Mouse (Mus musculus): ENCODE measurements at regions not wholly inside any gene's neighbourhood (a gene's known extent, or its start where the extent isn't known, plus 50 kb on each side); places are given as distances from the start of the nearest gene placed in this dataset.

DNA sequence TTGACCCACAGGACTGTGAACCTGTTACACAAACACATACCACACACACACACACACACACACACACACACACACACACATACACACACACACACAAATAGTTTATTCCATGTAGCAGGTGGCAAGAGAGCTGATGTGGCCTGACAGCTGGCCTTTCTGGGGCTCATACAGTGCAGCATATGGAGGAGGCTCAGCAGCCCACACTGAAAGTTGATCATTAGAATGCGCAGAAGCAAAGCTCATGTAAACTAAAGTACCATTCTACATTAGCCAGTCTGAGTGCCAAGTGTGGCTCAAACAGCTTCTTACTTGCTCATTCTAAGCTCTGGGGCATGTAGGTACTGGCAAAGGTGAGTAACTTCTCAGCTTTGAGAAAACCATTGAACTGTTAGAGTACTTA is 170.2 kb upstream of the Tent5a start:
- WGBS = 87% methylated on average over 1 of the region's 1 CpGs
- no peaks in the 10 kb centered on the region for H3K9me3 ChIP-seq
- H3K36me3 ChIP-seq (replicated peaks) = no peaks in the 10 kb centered on the region
- no peak overlapping the region for H3K4me3 ChIP-seq
- DNase-seq (ENCODE audit: extremely low spot score, low spot score) = no peak
- H3K27ac ChIP-seq = no peak overlapping the region
- H3K4me1 ChIP-seq = peaks cover 23% of the 10 kb centered on the region
- H3K27me3 ChIP-seq (ENCODE audit: poor library complexity, severe bottlenecking) = peaks cover 38% of the 10 kb centered on the region

DNA sequence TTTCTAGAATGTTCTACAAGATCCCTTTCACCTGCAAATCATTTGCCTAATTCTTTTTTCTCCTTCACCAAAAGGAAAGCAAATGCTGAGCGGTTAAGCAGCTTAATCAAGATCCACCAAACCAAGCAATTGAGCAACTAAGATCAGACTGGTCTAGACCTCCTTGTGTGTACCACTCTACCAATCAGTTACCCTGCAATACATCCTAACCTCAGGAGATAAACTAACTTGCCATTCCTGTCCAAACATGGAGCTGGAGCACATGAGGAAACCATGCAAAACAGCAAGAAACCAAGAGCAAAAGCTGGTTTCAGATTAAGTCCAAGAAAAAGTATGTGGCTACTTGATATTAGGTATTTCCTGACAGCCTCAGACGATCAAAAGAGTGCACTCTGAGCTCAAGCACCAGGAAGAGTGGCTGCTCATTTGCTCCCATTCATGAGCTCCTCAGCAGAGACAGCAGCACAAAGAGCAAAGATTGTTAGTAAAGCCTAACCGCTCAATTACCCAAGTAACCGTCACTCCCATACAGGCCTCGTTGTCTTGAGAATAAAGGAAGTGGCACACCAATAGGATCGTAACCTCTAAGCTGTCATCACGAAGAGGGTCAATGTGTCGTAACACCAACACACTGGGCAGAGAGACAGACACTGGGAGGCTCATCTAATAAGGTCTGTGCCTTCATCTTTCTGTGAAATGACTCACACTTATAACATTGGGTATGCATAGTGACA is 169.5 kb upstream of the Tent5a start:
- H3K27me3 ChIP-seq (ENCODE audit: poor library complexity, severe bottlenecking) = peaks cover 44% of the 10 kb centered on the region
- WGBS = 21% methylated on average over 8 of the region's 8 CpGs
- peak; percentile 29 for DNase-seq (ENCODE audit: extremely low spot score, low spot score)
- no peaks in the 10 kb centered on the region for H3K36me3 ChIP-seq (replicated peaks)
- no peak overlapping the region for H3K4me3 ChIP-seq
- H3K4me1 ChIP-seq = peaks cover 23% of the 10 kb centered on the region
- H3K9me3 ChIP-seq = no peaks in the 10 kb centered on the region
- no peak overlapping the region for H3K27ac ChIP-seq

DNA sequence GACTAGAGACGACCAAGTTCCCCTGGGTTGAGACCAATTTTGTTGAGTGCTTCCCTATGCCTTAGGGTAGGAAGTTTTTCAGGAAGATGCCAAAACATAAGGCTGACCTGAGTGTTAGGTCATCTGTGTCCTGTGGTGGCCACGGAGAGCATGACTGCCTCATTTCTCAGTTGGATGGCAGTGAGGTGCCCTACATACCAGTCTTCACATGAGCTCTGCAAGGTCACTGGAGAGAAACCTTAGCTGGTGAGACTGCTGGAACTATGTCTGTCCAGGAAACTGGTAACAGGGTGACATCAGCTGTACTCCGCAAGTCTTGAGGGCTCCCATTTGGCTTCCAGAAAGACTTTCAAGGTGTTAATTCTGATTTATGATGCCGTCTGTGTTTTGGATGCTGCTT is 167.9 kb upstream of the Tent5a start:
- Histone ChIP-seq H3K4me1 (peaks cover 23% of the 10 kb centered on the region), H3K9me3 (no peaks in the 10 kb centered on the region), H3K36me3 (replicated peaks) (no peaks in the 10 kb centered on the region), H3K4me3 (no peak overlapping the region), H3K27ac (no peak overlapping the region), H3K27me3 (ENCODE audit: poor library complexity, severe bottlenecking) (peaks cover 60% of the 10 kb centered on the region)
- no peak for DNase-seq (ENCODE audit: extremely low spot score, low spot score)
- WGBS = 83% methylated on average over 4 of the region's 4 CpGs

DNA sequence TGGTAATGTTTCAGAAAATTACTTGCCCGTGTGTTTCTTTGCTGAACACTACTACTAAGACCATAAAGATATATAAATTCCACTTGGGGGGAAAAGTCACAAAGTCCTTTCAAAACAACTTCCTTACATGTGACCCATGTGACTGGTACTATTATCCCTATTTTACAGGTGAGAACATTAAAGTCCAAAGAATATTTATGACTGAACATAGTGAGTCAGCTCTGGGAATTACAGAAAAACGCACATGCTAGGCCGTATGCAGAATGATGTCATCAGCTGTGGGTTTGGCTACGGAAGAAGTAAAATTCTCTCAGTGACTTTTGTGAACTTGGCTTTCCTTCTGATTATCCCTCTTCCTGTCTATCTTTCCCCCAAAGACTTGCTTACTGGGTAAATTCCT is 166.6 kb upstream of the Tent5a start:
- WGBS = 90% methylated on average over 4 of the region's 4 CpGs
- H3K27ac ChIP-seq = no peak overlapping the region
- H3K9me3 ChIP-seq = no peaks in the 10 kb centered on the region
- peaks cover 18% of the 10 kb centered on the region for H3K4me1 ChIP-seq
- no peak overlapping the region for H3K4me3 ChIP-seq
- no peak for DNase-seq (ENCODE audit: extremely low spot score, low spot score)
- peaks cover 73% of the 10 kb centered on the region for H3K27me3 ChIP-seq (ENCODE audit: poor library complexity, severe bottlenecking)
- H3K36me3 ChIP-seq (replicated peaks) = no peaks in the 10 kb centered on the region

DNA sequence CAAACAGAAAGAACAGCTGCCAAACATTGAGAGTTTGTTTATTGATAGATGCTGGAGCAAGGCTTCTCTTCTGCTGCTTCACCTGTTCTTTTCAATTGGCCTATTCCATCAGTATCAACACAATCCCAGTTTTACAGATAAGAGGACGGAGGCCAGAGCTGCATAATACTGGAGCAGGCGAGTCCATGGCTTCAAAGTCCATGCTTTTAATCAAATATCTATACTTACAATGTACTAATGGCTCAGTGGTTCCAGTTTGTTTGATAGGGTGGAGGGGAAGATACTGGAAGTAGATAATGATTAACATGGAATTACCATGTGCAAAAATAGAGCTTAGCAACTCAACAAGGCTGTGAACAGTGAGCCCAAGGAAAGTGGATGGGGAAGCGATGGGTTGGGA is 163.2 kb upstream of the Tent5a start:
- Histone ChIP-seq H3K36me3 (replicated peaks) (no peaks in the 10 kb centered on the region), H3K27me3 (ENCODE audit: poor library complexity, severe bottlenecking) (peaks cover 89% of the 10 kb centered on the region), H3K27ac (no peak overlapping the region), H3K4me3 (no peak overlapping the region), H3K9me3 (no peaks in the 10 kb centered on the region), H3K4me1 (peaks cover 13% of the 10 kb centered on the region)
- no peak for DNase-seq (ENCODE audit: extremely low spot score, low spot score)
- 90% methylated on average over 3 of the region's 3 CpGs for WGBS

DNA sequence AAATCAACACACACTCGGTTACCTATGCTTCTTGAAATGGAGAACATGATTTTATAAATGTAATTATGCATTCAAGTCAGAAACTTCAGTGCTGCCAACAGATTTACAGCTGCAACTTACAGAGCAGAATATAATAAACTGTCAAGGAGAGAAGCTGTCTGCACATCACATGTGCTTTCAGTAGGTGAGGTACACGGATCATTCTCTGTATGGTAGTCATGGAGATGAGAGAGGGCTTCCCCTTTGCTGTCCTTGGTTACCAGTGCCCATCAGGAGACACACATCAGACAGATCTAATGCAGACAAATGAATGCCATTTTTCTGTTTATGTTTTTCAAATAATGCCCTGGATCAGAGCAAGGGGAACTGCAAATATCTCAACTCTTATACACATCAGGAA is 160.8 kb upstream of the Tent5a start:
- DNase-seq (ENCODE audit: extremely low spot score, low spot score) = no peak
- H3K4me3 ChIP-seq = no peak overlapping the region
- no peaks in the 10 kb centered on the region for H3K9me3 ChIP-seq
- no peak overlapping the region for H3K27ac ChIP-seq
- H3K4me1 ChIP-seq = peaks cover 13% of the 10 kb centered on the region
- no peaks in the 10 kb centered on the region for H3K36me3 ChIP-seq (replicated peaks)
- H3K27me3 ChIP-seq (ENCODE audit: poor library complexity, severe bottlenecking) = peaks cover 89% of the 10 kb centered on the region
- WGBS = 46% methylated on average over 2 of the region's 2 CpGs

DNA sequence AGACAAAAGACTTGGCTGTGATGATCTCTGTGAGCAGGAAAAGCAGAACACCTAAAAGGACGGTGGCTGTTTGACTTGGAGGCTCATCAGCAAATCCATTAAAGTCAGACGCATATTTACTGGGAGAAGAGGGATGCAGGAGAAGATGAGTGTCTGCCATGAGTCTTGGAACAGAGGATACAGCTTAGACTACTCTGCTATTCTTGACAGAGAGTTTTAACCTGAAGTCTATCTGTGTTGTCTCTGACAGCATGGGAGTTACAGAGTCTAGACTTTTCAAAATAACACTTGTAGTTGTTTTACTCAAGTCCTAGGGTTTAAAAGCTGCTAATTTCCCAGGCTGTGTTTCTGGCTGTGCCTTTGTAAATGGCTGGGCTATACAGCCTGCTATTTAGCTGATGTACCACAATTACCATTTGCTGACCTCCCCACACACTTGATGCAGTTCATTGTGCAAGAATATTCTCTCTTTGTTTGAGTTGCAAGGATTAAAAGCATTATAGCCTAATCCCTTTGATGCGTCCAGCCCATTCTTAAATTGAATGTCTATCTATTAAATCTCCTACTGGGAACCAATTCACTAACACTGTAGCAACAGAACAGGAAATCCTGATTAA is 160.0 kb upstream of the Tent5a start:
- 18% methylated on average over 3 of the region's 3 CpGs for WGBS
- H3K27me3 ChIP-seq (ENCODE audit: poor library complexity, severe bottlenecking) = peaks cover 82% of the 10 kb centered on the region
- no peaks in the 10 kb centered on the region for H3K36me3 ChIP-seq (replicated peaks)
- H3K4me3 ChIP-seq = no peak overlapping the region
- no peaks in the 10 kb centered on the region for H3K9me3 ChIP-seq
- DNase-seq (ENCODE audit: extremely low spot score, low spot score) = no peak
- H3K4me1 ChIP-seq = peaks cover 13% of the 10 kb centered on the region
- no peak overlapping the region for H3K27ac ChIP-seq

DNA sequence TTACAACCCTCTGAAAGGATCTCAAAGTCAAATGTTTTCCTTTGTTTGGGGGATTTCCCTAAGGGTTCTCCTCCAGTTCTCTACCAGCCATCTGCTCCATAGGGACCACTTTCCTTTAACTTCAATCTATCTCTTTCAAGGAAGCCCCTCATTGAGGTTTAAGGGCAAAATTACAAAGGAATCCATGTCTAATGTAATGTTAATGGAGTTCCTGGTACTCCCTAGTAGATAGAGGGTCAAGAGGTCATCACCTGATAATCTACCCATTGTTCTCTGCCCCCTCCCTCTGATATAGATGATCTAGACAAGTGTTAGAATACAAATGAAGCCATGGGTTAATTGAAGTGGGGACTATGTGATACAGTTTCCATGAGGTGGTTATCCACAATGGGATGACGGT is 158.6 kb upstream of the Tent5a start:
- no peaks in the 10 kb centered on the region for H3K36me3 ChIP-seq (replicated peaks)
- H3K9me3 ChIP-seq = no peaks in the 10 kb centered on the region
- peaks cover 69% of the 10 kb centered on the region for H3K27me3 ChIP-seq (ENCODE audit: poor library complexity, severe bottlenecking)
- H3K27ac ChIP-seq = no peak overlapping the region
- H3K4me1 ChIP-seq = peaks cover 13% of the 10 kb centered on the region
- H3K4me3 ChIP-seq = no peak overlapping the region
- DNase-seq (ENCODE audit: extremely low spot score, low spot score) = no peak
- WGBS = 40% methylated on average over 1 of the region's 1 CpGs

DNA sequence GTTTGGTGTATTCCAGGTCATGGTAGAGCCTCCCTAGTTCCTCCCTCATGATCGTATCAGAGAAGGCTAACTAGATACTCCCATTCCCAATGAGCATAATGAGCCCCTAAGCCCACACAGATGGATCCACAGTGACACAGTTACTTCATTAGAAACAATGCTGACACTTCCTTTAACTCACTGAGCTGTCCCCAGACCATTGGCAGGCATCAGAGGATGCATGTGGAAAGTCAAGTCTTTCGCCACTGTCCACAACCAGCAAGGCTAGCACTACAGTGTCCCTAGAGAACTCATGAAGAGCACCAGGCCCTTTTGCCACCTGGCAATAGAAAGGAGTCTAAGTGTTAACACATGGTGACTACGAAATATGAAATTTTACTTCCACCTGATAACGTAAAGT is 156.1 kb upstream of the Tent5a start:
- Histone ChIP-seq H3K27ac (no peak overlapping the region), H3K9me3 (no peaks in the 10 kb centered on the region), H3K36me3 (replicated peaks) (no peaks in the 10 kb centered on the region), H3K4me1 (peaks cover 13% of the 10 kb centered on the region), H3K27me3 (ENCODE audit: poor library complexity, severe bottlenecking) (peaks cover 54% of the 10 kb centered on the region), H3K4me3 (no peak overlapping the region)
- DNase-seq (ENCODE audit: extremely low spot score, low spot score) = no peak
- WGBS = 95% methylated on average over 4 of the region's 4 CpGs

DNA sequence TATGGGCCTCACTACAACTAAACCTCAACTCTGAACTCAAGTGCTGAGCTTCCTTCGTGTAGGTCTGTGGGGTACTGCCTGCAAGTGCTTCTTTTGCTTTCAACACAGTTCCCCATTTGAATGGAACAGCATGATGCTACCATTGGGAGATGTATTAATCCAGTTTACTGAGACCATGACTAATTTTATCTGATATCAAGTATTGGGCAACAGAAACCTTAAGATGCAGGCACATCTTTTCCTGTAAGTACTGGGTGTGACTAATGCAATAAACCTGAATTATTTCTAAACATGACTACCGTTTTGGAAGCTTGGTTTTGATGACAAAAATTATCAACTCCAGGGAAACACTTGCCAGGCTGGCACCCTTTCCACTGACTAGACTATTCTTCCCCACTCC is 153.4 kb upstream of the Tent5a start:
- Histone ChIP-seq H3K4me1 (no peaks in the 10 kb centered on the region), H3K36me3 (replicated peaks) (no peaks in the 10 kb centered on the region), H3K4me3 (no peak overlapping the region), H3K27ac (no peak overlapping the region), H3K9me3 (no peaks in the 10 kb centered on the region), H3K27me3 (ENCODE audit: poor library complexity, severe bottlenecking) (peaks cover 37% of the 10 kb centered on the region)
- no peak for DNase-seq (ENCODE audit: extremely low spot score, low spot score)
- WGBS = 66% methylated on average over 2 of the region's 2 CpGs

DNA sequence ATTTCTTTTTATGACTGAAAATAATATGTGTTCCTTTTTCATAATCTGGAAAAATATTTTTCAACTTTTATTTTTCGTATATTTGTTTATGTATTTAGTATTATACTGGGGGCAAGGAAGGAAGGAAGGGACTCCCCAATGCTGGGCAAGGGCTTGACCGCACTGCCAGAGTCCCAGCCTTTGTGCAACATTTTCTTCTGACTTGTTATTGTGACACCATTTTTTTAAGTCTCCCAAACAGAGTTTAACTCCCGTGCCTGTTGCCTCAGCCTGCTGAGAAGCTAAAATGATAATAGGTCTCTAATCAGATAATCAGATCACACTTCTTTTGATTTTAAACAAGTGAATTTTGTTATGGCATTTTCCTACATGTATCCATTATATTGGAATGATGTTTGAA is 148.1 kb upstream of the Tent5a start:
- WGBS = 75% methylated on average over 3 of the region's 3 CpGs

DNA sequence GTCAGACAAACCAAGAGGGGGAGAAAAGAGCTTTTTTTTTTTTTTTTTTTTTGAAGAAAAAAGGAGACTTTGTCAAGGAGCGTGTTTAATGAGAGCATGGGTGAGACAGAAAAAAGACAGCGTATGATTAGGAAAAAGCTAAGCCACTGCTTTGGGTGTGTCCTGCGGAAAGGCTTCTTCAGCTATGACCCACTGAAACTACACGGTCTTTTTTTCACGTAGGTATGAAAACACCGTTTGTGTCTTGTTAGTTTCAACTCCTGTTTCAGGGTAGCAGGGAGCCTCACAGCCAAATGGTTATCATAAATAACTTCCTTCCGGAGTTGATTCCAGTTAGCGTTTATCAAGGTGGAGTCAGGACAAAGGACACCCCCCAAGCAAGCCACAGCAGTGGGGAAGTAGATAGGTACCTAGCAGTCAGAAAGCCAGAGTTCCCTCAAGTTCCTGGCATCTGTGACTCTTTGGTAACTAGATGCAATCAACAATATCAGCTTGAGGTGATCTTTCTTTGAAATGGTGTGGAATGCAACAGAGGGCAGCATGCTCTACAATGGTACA is 143.2 kb upstream of the Tent5a start:
- Histone ChIP-seq H3K4me3 (no peak overlapping the region), H3K27me3 (ENCODE audit: poor library complexity, severe bottlenecking) (no peaks in the 10 kb centered on the region)
- WGBS = 93% methylated on average over 8 of the region's 8 CpGs

More for the DNA sequence above, 148.1 kb upstream of the Tent5a start:
- Histone ChIP-seq H3K27ac (no peak overlapping the region), H3K27me3 (ENCODE audit: poor library complexity, severe bottlenecking) (peaks cover 5% of the 10 kb centered on the region; the same call in 1 of the 2 replicates), H3K4me1 (no peaks in the 10 kb centered on the region), H3K4me3 (no peak overlapping the region), H3K36me3 (replicated peaks) (no peaks in the 10 kb centered on the region), H3K9me3 (no peaks in the 10 kb centered on the region)
- no peak for DNase-seq (ENCODE audit: extremely low spot score, low spot score)

DNA sequence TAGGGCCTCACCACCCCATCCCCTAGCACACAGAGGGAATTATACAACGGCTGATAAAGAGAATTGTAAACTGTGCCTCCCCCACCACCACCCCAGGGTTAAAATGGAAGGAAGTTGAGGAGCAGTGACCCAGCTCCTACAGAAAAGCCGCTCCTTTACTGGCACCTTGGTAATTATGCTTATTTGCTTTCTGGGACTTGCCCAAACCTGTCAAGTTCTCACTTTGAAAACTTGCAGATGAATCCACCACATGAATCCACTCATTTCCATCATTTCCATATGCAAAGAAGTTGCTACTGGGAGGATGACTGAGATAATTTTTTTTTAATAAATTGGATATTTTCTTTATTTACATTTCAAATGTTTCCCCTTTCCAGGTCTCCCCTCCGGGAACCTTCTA is 142.1 kb upstream of the Tent5a start:
- WGBS = 87% methylated on average over 3 of the region's 3 CpGs
- Histone ChIP-seq H3K9me3 (no peaks in the 10 kb centered on the region), H3K36me3 (replicated peaks) (no peaks in the 10 kb centered on the region), H3K4me3 (no peak overlapping the region), H3K27me3 (ENCODE audit: poor library complexity, severe bottlenecking) (no peaks in the 10 kb centered on the region), H3K27ac (no peak overlapping the region), H3K4me1 (no peaks in the 10 kb centered on the region)
- no peak for DNase-seq (ENCODE audit: extremely low spot score, low spot score)

More for the DNA sequence above, 143.2 kb upstream of the Tent5a start:
- no peaks in the 10 kb centered on the region for H3K36me3 ChIP-seq (replicated peaks)
- no peak overlapping the region for H3K27ac ChIP-seq
- H3K9me3 ChIP-seq = no peaks in the 10 kb centered on the region
- DNase-seq (ENCODE audit: extremely low spot score, low spot score) = no peak
- no peaks in the 10 kb centered on the region for H3K4me1 ChIP-seq
